Comparison of ENCODE assay signal across 9 mouse cellular contexts in genomic region chr19:9954055-9954810, GRCm38 (mm10). TPM values are rescaled to one million over a fixed set of nuclear protein-coding genes. Genes with fewer than 3 reads are reported as not detected.
DNase-seq lines count a peak whose midpoint lies in the region; ATAC-seq and TF ChIP-seq lines count a peak whose summit lies in the region.
"Had no signal": no experiment of that assay in that cellular context is flagged by ENCODE, and none has a peak within 500 bp of the region (broad histone marks: within the 10 kb centered on the region; RNA-seq: fewer than 3 reads in every experiment).

No protein-coding gene starts in this region.

- peak overlapping the region; percentile 68 for H3K9ac ChIP-seq in embryonic facial prominence, embryonic 13.5 days
- peak overlapping the region; percentile 40 for H3K9ac ChIP-seq in limb, embryonic 12.5 days (replicated peaks)
- no peak overlapping the region for H3K9ac ChIP-seq in midbrain, embryonic 14.5 days (replicated peaks; ENCODE audit: low read length)
- peak overlapping the region; percentile 68 for H3K9ac ChIP-seq in stomach, postnatal 0 days (ENCODE audit: low read length)
- H3K9ac ChIP-seq: neural tube, embryonic 12.5 days had no signal

- no peak for TF ChIP-seq CTCF in thymus, adult 2 months (IDR thresholded peaks at IDR 0.05; ENCODE audit: borderline replicate concordance, control insufficient read depth, extremely low read depth, insufficient read depth, low read length, poor library complexity)
- peak; percentile 48; the same call in 1 of the 2 replicates for TF ChIP-seq CTCF in stomach, postnatal 0 days (IDR thresholded peaks at IDR 0.05; ENCODE audit: low read depth)

- TF ChIP-seq POLR2A in thymus, adult 2 months (IDR thresholded peaks at IDR 0.05; ENCODE audit: control insufficient read depth, extremely low read depth, insufficient read depth, low read length, poor library complexity), result no peak

- no peak for DNase-seq in thymus, adult 2 months
- no peak for DNase-seq in thymus, adult 18-20 months
- peak; percentile 93 to 94 for DNase-seq in heart, adult 9 months (ENCODE audit: low spot score in 2 of 2)
- DNase-seq in kidney, adult 9 months, result peak; percentile 90
- DNase-seq in midbrain, embryonic 14.5 days, result peak; percentile 39
- DNase-seq in stomach, postnatal 0 days (ENCODE audit: low spot score), result peak; percentile 72

- peak overlapping the region; percentile 44 for H3K4me2 ChIP-seq in embryonic facial prominence, embryonic 13.5 days
- H3K4me2 ChIP-seq in limb, embryonic 12.5 days, result peak overlapping the region; percentile 36
- H3K4me2 ChIP-seq in midbrain, embryonic 14.5 days (ENCODE audit: low read length), result no peak overlapping the region
- H3K4me2 ChIP-seq in stomach, postnatal 0 days (replicated peaks; ENCODE audit: low read depth), result peak overlapping the region; percentile 51
- H3K4me2 ChIP-seq: neural tube, embryonic 12.5 days had no signal

- H3K36me3 ChIP-seq in thymus, adult 2 months (ENCODE audit: control insufficient read depth, insufficient read depth, low read length), result no peaks in the 10 kb centered on the region
- no peaks in the 10 kb centered on the region for H3K36me3 ChIP-seq in embryonic facial prominence, embryonic 13.5 days
- no peaks in the 10 kb centered on the region for H3K36me3 ChIP-seq in limb, embryonic 12.5 days
- no peaks in the 10 kb centered on the region for H3K36me3 ChIP-seq in midbrain, embryonic 14.5 days (ENCODE audit: control insufficient read depth, insufficient read depth, low read length)
- no peaks in the 10 kb centered on the region for H3K36me3 ChIP-seq in stomach, postnatal 0 days (ENCODE audit: control insufficient read depth, insufficient read depth, low read length)
- H3K36me3 ChIP-seq: neural tube, embryonic 12.5 days had no signal

- peaks cover 8% of the 10 kb centered on the region; the same call in 1 of the 2 replicates for H3K4me1 ChIP-seq in thymus, adult 2 months (replicated peaks; ENCODE audit: control insufficient read depth, insufficient read depth, low read length)
- peaks cover 25% of the 10 kb centered on the region for H3K4me1 ChIP-seq in embryonic facial prominence, embryonic 13.5 days
- H3K4me1 ChIP-seq in limb, embryonic 12.5 days (replicated peaks), result peaks cover 13% of the 10 kb centered on the region
- 0 out of 2 replicates have a peak, but pooled peaks cover 4% of the 10 kb centered on the region for H3K4me1 ChIP-seq in midbrain, embryonic 14.5 days (ENCODE audit: control insufficient read depth, insufficient read depth, low read length)
- H3K4me1 ChIP-seq in stomach, postnatal 0 days (replicated peaks; ENCODE audit: control insufficient read depth, insufficient read depth), result no peaks in the 10 kb centered on the region; the same call in 1 of the 2 replicates

- WGBS in thymus, adult 2 months, result 22% methylated on average over 7 of the region's 7 CpGs
- WGBS in embryonic facial prominence, embryonic 13.5 days, result 24% methylated on average over 7 of the region's 7 CpGs
- WGBS in limb, embryonic 12.5 days, result 34% methylated on average over 7 of the region's 7 CpGs
- WGBS in midbrain, embryonic 14.5 days, result 53% methylated on average over 7 of the region's 7 CpGs
- 19% methylated on average over 7 of the region's 7 CpGs for WGBS in stomach, postnatal 0 days

- TF ChIP-seq EP300 in stomach, postnatal 0 days (optimal IDR thresholded peaks at IDR 0.05), result no peak

- peak; percentile 88 for ATAC-seq in embryonic facial prominence, embryonic 13.5 days (ENCODE audit: insufficient number of reproducible peaks, insufficient read depth, low FRiP score, low TSS enrichment, low read depth)
- peak; percentile 79 for ATAC-seq in limb, embryonic 12.5 days (ENCODE audit: insufficient number of reproducible peaks, insufficient read depth, low FRiP score, low TSS enrichment, low read depth)
- ATAC-seq in midbrain, embryonic 14.5 days (ENCODE audit: low FRiP score, low TSS enrichment), result no peak
- ATAC-seq in stomach, postnatal 0 days (ENCODE audit: low FRiP score, low TSS enrichment), result peak; percentile 89

- H3K9me3 ChIP-seq in embryonic facial prominence, embryonic 13.5 days, result peaks cover 7% of the 10 kb centered on the region; the same call in 1 of the 2 replicates
- H3K9me3 ChIP-seq in limb, embryonic 12.5 days, result 0 out of 2 replicates have a peak, but pooled peaks cover 4% of the 10 kb centered on the region
- no peaks in the 10 kb centered on the region for H3K9me3 ChIP-seq in midbrain, embryonic 14.5 days (ENCODE audit: control insufficient read depth, low read length)
- H3K9me3 ChIP-seq in stomach, postnatal 0 days (ENCODE audit: control insufficient read depth, low read length), result no peaks in the 10 kb centered on the region
- H3K9me3 ChIP-seq: neural tube, embryonic 12.5 days had no signal

- no peak overlapping the region for H3K4me3 ChIP-seq in thymus, adult 2 months (ENCODE audit: control insufficient read depth, insufficient read depth, low read length)
- H3K4me3 ChIP-seq in embryonic facial prominence, embryonic 13.5 days, result peak overlapping the region; percentile 6; the same call in 1 of the 2 replicates
- H3K4me3 ChIP-seq in limb, embryonic 12.5 days (replicated peaks), result no peak overlapping the region
- no peak overlapping the region for H3K4me3 ChIP-seq in midbrain, embryonic 14.5 days (replicated peaks; ENCODE audit: low read depth, low read length)
- H3K4me3 ChIP-seq in stomach, postnatal 0 days (ENCODE audit: low read depth, low read length), result no peak overlapping the region
- H3K4me3 ChIP-seq: neural tube, embryonic 12.5 days had no signal

- peak overlapping the region; percentile 29; the same call in 1 of the 2 replicates for H3K27ac ChIP-seq in thymus, adult 2 months (ENCODE audit: control insufficient read depth, insufficient read depth, low read length)
- peak overlapping the region; percentile 95 for H3K27ac ChIP-seq in embryonic facial prominence, embryonic 13.5 days
- peak overlapping the region; percentile 69 for H3K27ac ChIP-seq in limb, embryonic 12.5 days
- no peak overlapping the region for H3K27ac ChIP-seq in midbrain, embryonic 14.5 days (replicated peaks; ENCODE audit: low read depth, low read length)
- peak overlapping the region; percentile 98 for H3K27ac ChIP-seq in stomach, postnatal 0 days (replicated peaks)
- H3K27ac ChIP-seq: neural tube, embryonic 12.5 days had no signal

- H3K27me3 ChIP-seq in thymus, adult 2 months (ENCODE audit: control insufficient read depth, insufficient read depth, low read length), result no peaks in the 10 kb centered on the region
- H3K27me3 ChIP-seq in embryonic facial prominence, embryonic 13.5 days, result no peaks in the 10 kb centered on the region
- H3K27me3 ChIP-seq in limb, embryonic 12.5 days, result no peaks in the 10 kb centered on the region
- no peaks in the 10 kb centered on the region for H3K27me3 ChIP-seq in midbrain, embryonic 14.5 days (ENCODE audit: control insufficient read depth, insufficient read depth, low read length)
- H3K27me3 ChIP-seq in stomach, postnatal 0 days (ENCODE audit: control insufficient read depth, insufficient read depth, low read length), result no peaks in the 10 kb centered on the region
- H3K27me3 ChIP-seq: neural tube, embryonic 12.5 days had no signal

RNA-seq across cellular contexts. Expression of gene Fth1, which starts 26.2 kb away (rescaled TPM):
- 2,238 and 2,885 TPM in 2 replicates for polyA plus RNA-seq in thymus, adult 2 months (2012; rRNA removed)
- 1,553 and 1,793 TPM in 2 replicates for polyA plus RNA-seq in embryonic facial prominence, embryonic 13.5 days (2015; fragmentation: Nextera tagmentation; extraction: Ambion mirVana)
- polyA plus RNA-seq in limb, embryonic 12.5 days (2016; fragmentation: Nextera tagmentation; extraction: Ambion mirVana), result 1,334 and 1,385 TPM in 2 replicates
- 1,308 and 1,477 TPM in 2 replicates for polyA plus RNA-seq in midbrain, embryonic 14.5 days (2014; fragmentation: Nextera tagmentation; extraction: Ambion mirVana)
- polyA plus RNA-seq in stomach, postnatal 0 days (2015; fragmentation: Nextera tagmentation; extraction: Ambion mirVana), result 2,976 and 2,992 TPM in 2 replicates

RNA-seq across cellular contexts. Expression of gene Best1, which starts 47.2 kb away (rescaled TPM):
- polyA plus RNA-seq in thymus, adult 2 months (2012; rRNA removed), result 0.31 and 0.33 TPM in 2 replicates
- polyA plus RNA-seq in embryonic facial prominence, embryonic 13.5 days (2015; fragmentation: Nextera tagmentation; extraction: Ambion mirVana), result 0.73 and 0.98 TPM in 2 replicates
- polyA plus RNA-seq in limb, embryonic 12.5 days (2016; fragmentation: Nextera tagmentation; extraction: Ambion mirVana), result 2.2 and 2.3 TPM in 2 replicates
- polyA plus RNA-seq in midbrain, embryonic 14.5 days (2014; fragmentation: Nextera tagmentation; extraction: Ambion mirVana), result 2.1 and 2.5 TPM in 2 replicates
- polyA plus RNA-seq in stomach, postnatal 0 days (2015; fragmentation: Nextera tagmentation; extraction: Ambion mirVana), result 0.36 and 0.58 TPM in 2 replicates

RNA-seq across cellular contexts. Expression of gene Rab3il1, which starts 47.2 kb away (rescaled TPM):
- polyA plus RNA-seq in thymus, adult 2 months (2012; rRNA removed), result 12.8 and 15.7 TPM in 2 replicates
- polyA plus RNA-seq in embryonic facial prominence, embryonic 13.5 days (2015; fragmentation: Nextera tagmentation; extraction: Ambion mirVana), result 42.0 and 43.3 TPM in 2 replicates
- 32.0 and 35.8 TPM in 2 replicates for polyA plus RNA-seq in limb, embryonic 12.5 days (2016; fragmentation: Nextera tagmentation; extraction: Ambion mirVana)
- polyA plus RNA-seq in midbrain, embryonic 14.5 days (2014; fragmentation: Nextera tagmentation; extraction: Ambion mirVana), result 13.3 and 19.2 TPM in 2 replicates
- polyA plus RNA-seq in stomach, postnatal 0 days (2015; fragmentation: Nextera tagmentation; extraction: Ambion mirVana), result 14.7 and 14.8 TPM in 2 replicates

RNA-seq across cellular contexts. Expression of gene Incenp, which starts 54.9 kb away (rescaled TPM):
- 88.0 and 109 TPM in 2 replicates for polyA plus RNA-seq in thymus, adult 2 months (2012; rRNA removed)
- 101 and 118 TPM in 2 replicates for polyA plus RNA-seq in embryonic facial prominence, embryonic 13.5 days (2015; fragmentation: Nextera tagmentation; extraction: Ambion mirVana)
- polyA plus RNA-seq in limb, embryonic 12.5 days (2016; fragmentation: Nextera tagmentation; extraction: Ambion mirVana), result 140 and 148 TPM in 2 replicates
- 18.1 and 21.7 TPM in 2 replicates for polyA plus RNA-seq in midbrain, embryonic 14.5 days (2014; fragmentation: Nextera tagmentation; extraction: Ambion mirVana)
- polyA plus RNA-seq in stomach, postnatal 0 days (2015; fragmentation: Nextera tagmentation; extraction: Ambion mirVana), result 20.7 and 23.8 TPM in 2 replicates

Comparison
In these comparisons a context has a peak if more than half of its experiments do, and no peak if none do; other contexts are left out.
1. DNase-seq: peak in heart, adult 9 months (2 of 2), kidney, adult 9 months (single experiment), midbrain, embryonic 14.5 days (single experiment) and stomach, postnatal 0 days (single experiment); none in thymus, adult 2 months (single experiment) and thymus, adult 18-20 months (0 of 2).